In the genomic region with DNA sequence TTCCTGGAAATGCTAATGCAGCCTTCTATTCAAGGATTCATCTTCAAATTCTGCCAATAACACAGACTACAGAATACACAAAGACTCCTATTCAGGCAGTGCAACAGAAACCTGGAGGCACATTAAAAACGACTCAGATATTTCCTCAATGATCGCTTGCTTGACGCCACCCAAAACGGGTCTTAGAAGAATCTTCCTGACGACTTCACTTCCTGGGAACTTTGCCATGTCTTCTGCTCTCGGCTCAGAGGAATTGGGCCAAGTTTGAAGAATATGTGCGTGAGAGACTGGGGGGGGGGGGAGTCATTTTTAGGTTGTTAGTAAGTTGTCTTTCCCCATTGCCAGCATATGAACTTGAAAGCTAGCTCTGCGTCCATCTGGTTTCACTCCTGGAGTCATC, we compare ENCODE assay signal across 29 mouse cellular contexts.
DNase-seq lines count a peak whose midpoint lies in the region; ATAC-seq and TF ChIP-seq lines count a peak whose summit lies in the region.
"Had no signal": no experiment of that assay in that cellular context is flagged by ENCODE, and none has a peak within 500 bp of the region (broad histone marks: within the 10 kb centered on the region; RNA-seq: fewer than 3 reads in every experiment).

No protein-coding gene starts in this region.

- DNase-seq in forebrain, embryonic 14.5 days (ENCODE audit: low spot score): peak; percentile 65
- DNase-seq in forebrain, embryonic 10.5 days (ENCODE audit: extremely low spot score, low spot score): no peak
- DNase-seq in forebrain, postnatal 0 days: peak; percentile 76
- DNase-seq in Muller cell, postnatal 12 days (ENCODE audit: inconsistent ontology term): peak; percentile 9
- peak; percentile 71 for DNase-seq in brain, embryonic 14.5 days (ENCODE audit: low read depth)
- no peak for DNase-seq in testis, postnatal 10 days (ENCODE audit: low spot score)
- DNase-seq: adrenal gland, adult 2 months; adrenal gland, postnatal 14 days; B cell, adult 2 months; cerebellum, adult 18-20 months; cerebellum, adult 9-11 months; cerebellum, postnatal 25 days; gastrocnemius, adult 2 months; gastrocnemius, postnatal 25 days; heart, adult 18-20 months; heart, postnatal 10 days; heart, postnatal 36 days; kidney, adult 11 months; kidney, adult 8-10 months had no signal

- no peak overlapping the region for H3K4me2 ChIP-seq in forebrain, embryonic 14.5 days (ENCODE audit: low read length)
- no peak overlapping the region for H3K4me2 ChIP-seq in forebrain, postnatal 0 days (ENCODE audit: low read depth)
- no peak overlapping the region for H3K4me2 ChIP-seq in forebrain, embryonic 12.5 days
- H3K4me2 ChIP-seq: embryonic facial prominence, embryonic 13.5 days; heart, embryonic 12.5 days; heart, embryonic 15.5 days; hindbrain, embryonic 13.5 days; intestine, embryonic 15.5 days had no signal

- no peaks in the 10 kb centered on the region for H3K4me1 ChIP-seq in forebrain, embryonic 14.5 days (ENCODE audit: control insufficient read depth, insufficient read depth, low read length)
- H3K4me1 ChIP-seq in forebrain, embryonic 10.5 days: no peaks in the 10 kb centered on the region
- H3K4me1 ChIP-seq in forebrain, postnatal 0 days (ENCODE audit: insufficient read depth): 0 out of 2 replicates have a peak, but pooled peaks cover 6% of the 10 kb centered on the region
- H3K4me1 ChIP-seq in forebrain, embryonic 12.5 days: no peaks in the 10 kb centered on the region
- H3K4me1 ChIP-seq: embryonic facial prominence, embryonic 13.5 days; hindbrain, embryonic 10.5 days; hindbrain, embryonic 13.5 days; intestine, embryonic 15.5 days had no signal

- no peaks in the 10 kb centered on the region for H3K27me3 ChIP-seq in forebrain, embryonic 14.5 days (replicated peaks; ENCODE audit: control insufficient read depth, insufficient read depth, low read length)
- H3K27me3 ChIP-seq in forebrain, embryonic 10.5 days (ENCODE audit: poor library complexity, severe bottlenecking): no peaks in the 10 kb centered on the region
- H3K27me3 ChIP-seq in forebrain, postnatal 0 days (ENCODE audit: insufficient read depth, low read length): no peaks in the 10 kb centered on the region
- H3K27me3 ChIP-seq in forebrain, embryonic 12.5 days: no peaks in the 10 kb centered on the region
- H3K27me3 ChIP-seq: CH12.LX; embryonic facial prominence, embryonic 13.5 days; heart, embryonic 12.5 days; heart, embryonic 15.5 days; hindbrain, embryonic 13.5 days; intestine, embryonic 15.5 days had no signal

- no peak for ATAC-seq in forebrain, embryonic 14.5 days
- ATAC-seq in forebrain, postnatal 0 days: 0 out of 2 replicates have a peak, but pooled peaks have one; percentile 42
- ATAC-seq in forebrain, embryonic 12.5 days (ENCODE audit: low FRiP score): no peak
- ATAC-seq: hindbrain, embryonic 16.5 days; intestine, embryonic 15.5 days had no signal

- TF ChIP-seq POLR2A in brain, embryonic 14.5 days (IDR thresholded peaks at IDR 0.05; ENCODE audit: borderline replicate concordance, extremely low read depth, insufficient read depth, insufficient read length, poor library complexity, severe bottlenecking): no peak

- no peaks in the 10 kb centered on the region for H3K36me3 ChIP-seq in forebrain, embryonic 14.5 days (ENCODE audit: control insufficient read depth, insufficient read depth, low read length)
- no peaks in the 10 kb centered on the region for H3K36me3 ChIP-seq in forebrain, embryonic 10.5 days (replicated peaks)
- H3K36me3 ChIP-seq in forebrain, postnatal 0 days (ENCODE audit: insufficient read depth): no peaks in the 10 kb centered on the region
- no peaks in the 10 kb centered on the region for H3K36me3 ChIP-seq in forebrain, embryonic 12.5 days (replicated peaks)
- H3K36me3 ChIP-seq: embryonic facial prominence, embryonic 13.5 days; G1E; heart, embryonic 12.5 days; heart, embryonic 15.5 days; hindbrain, embryonic 10.5 days; hindbrain, embryonic 13.5 days; intestine, embryonic 15.5 days had no signal

- WGBS in forebrain, embryonic 14.5 days: 45% methylated on average over 8 of the region's 8 CpGs
- WGBS in forebrain, embryonic 10.5 days: 90% methylated on average over 8 of the region's 8 CpGs
- 31% methylated on average over 8 of the region's 8 CpGs for WGBS in forebrain, postnatal 0 days
- WGBS in forebrain, embryonic 12.5 days: 82% methylated on average over 8 of the region's 8 CpGs

- no peak overlapping the region for H3K27ac ChIP-seq in forebrain, embryonic 14.5 days (ENCODE audit: low read depth, low read length)
- no peak overlapping the region for H3K27ac ChIP-seq in forebrain, embryonic 10.5 days
- peak overlapping the region; percentile 60; the same call in 1 of the 2 replicates for H3K27ac ChIP-seq in forebrain, postnatal 0 days (ENCODE audit: low read depth, low read length)
- H3K27ac ChIP-seq in forebrain, embryonic 12.5 days: no peak overlapping the region
- H3K27ac ChIP-seq: embryonic facial prominence, embryonic 13.5 days; gastrocnemius, adult 2 months; heart, embryonic 15.5 days; hindbrain, embryonic 10.5 days; hindbrain, embryonic 13.5 days; intestine, embryonic 15.5 days had no signal

- H3K9me3 ChIP-seq in forebrain, embryonic 14.5 days (replicated peaks; ENCODE audit: control insufficient read depth, low read length): no peaks in the 10 kb centered on the region
- no peaks in the 10 kb centered on the region for H3K9me3 ChIP-seq in forebrain, embryonic 10.5 days
- no peaks in the 10 kb centered on the region for H3K9me3 ChIP-seq in forebrain, postnatal 0 days (ENCODE audit: low read length)
- no peaks in the 10 kb centered on the region for H3K9me3 ChIP-seq in forebrain, embryonic 12.5 days
- H3K9me3 ChIP-seq: embryonic facial prominence, embryonic 13.5 days; heart, embryonic 12.5 days; heart, embryonic 15.5 days; hindbrain, embryonic 10.5 days; hindbrain, embryonic 13.5 days; intestine, embryonic 15.5 days had no signal

- no peak for TF ChIP-seq CTCF in forebrain, postnatal 0 days (IDR thresholded peaks at IDR 0.05; ENCODE audit: low read depth)
- no peak for TF ChIP-seq CTCF in brain, embryonic 14.5 days (IDR thresholded peaks at IDR 0.05; ENCODE audit: borderline replicate concordance, extremely low read depth, insufficient read depth, insufficient read length)

- no peak overlapping the region for H3K9ac ChIP-seq in forebrain, embryonic 14.5 days (ENCODE audit: low read length)
- H3K9ac ChIP-seq in forebrain, postnatal 0 days: no peak overlapping the region
- no peak overlapping the region for H3K9ac ChIP-seq in forebrain, embryonic 12.5 days
- H3K9ac ChIP-seq: embryonic facial prominence, embryonic 13.5 days; heart, embryonic 12.5 days; heart, embryonic 15.5 days; hindbrain, embryonic 13.5 days; intestine, embryonic 15.5 days had no signal

- H3K4me3 ChIP-seq in forebrain, embryonic 14.5 days (ENCODE audit: low read depth, low read length): no peak overlapping the region
- H3K4me3 ChIP-seq in forebrain, embryonic 10.5 days: no peak overlapping the region
- no peak overlapping the region for H3K4me3 ChIP-seq in forebrain, postnatal 0 days (ENCODE audit: low read depth, low read length)
- H3K4me3 ChIP-seq in forebrain, embryonic 12.5 days (replicated peaks): no peak overlapping the region
- H3K4me3 ChIP-seq: embryonic facial prominence, embryonic 13.5 days; gastrocnemius, adult 2 months; heart, embryonic 12.5 days; heart, embryonic 15.5 days; hindbrain, embryonic 10.5 days; hindbrain, embryonic 13.5 days; intestine, embryonic 15.5 days had no signal

Comparison
In these comparisons a context has a peak if more than half of its experiments do, and no peak if none do; other contexts are left out.
1. DNase-seq: peak in forebrain, embryonic 14.5 days (single experiment), forebrain, postnatal 0 days (single experiment), Muller cell, postnatal 12 days (single experiment) and brain, embryonic 14.5 days (single experiment); none in forebrain, embryonic 10.5 days (single experiment) and testis, postnatal 10 days (single experiment).